Mouse (Mus musculus) stomach, postnatal 0 days (tissue): Measurements from ENCODE around the gene Ipo4. TPM values are rescaled to one million over a fixed set of nuclear protein-coding genes. Genes with fewer than 3 reads are reported as not detected.

ENCODE experiments used
- ATAC-seq: fragments of 200-750 bp; cut with Nextera tagmentation; 2 replicates; pipeline ENCODE4 v1.8.0; 2017; ENCODE audit not compliant: low FRiP score, low TSS enrichment
- DNase-seq: peaks from one replicate; pipeline ENCODE4 v3.0.0-alpha.2; 2016; ENCODE audit warnings: low spot score
- H3K27ac ChIP-seq: fragments of 300-500 bp; sonication (generic); replicated peaks from 2 replicates; pipeline ENCODE4 v1.5.1; 2014; ENCODE audit warnings: mild to moderate bottlenecking, control low read depth
- H3K27me3 ChIP-seq: fragments of 300-500 bp; sonication (generic); 2 replicates; pipeline ENCODE4 v1.6.1; 2014; ENCODE audit warnings: low read length; ENCODE audit not compliant: control insufficient read depth, insufficient read depth
- H3K36me3 ChIP-seq: fragments of 300-500 bp; sonication (generic); 2 replicates; pipeline ENCODE4 v1.6.1; 2014; ENCODE audit warnings: low read length, mixed read lengths; ENCODE audit not compliant: control insufficient read depth, insufficient read depth
- H3K4me1 ChIP-seq: fragments of 300-500 bp; sonication (generic); replicated peaks from 2 replicates; pipeline ENCODE4 v1.6.1; 2014; ENCODE audit warnings: antibody characterized with exemption; ENCODE audit not compliant: control insufficient read depth, insufficient read depth
- H3K4me2 ChIP-seq: fragments of 300-500 bp; sonication (generic); replicated peaks from 2 replicates; pipeline ENCODE4 v1.6.1; 2014; ENCODE audit warnings: low read depth, mild to moderate bottlenecking, control low read depth, moderate library complexity
- H3K4me3 ChIP-seq: fragments of 300-500 bp; sonication (generic); 2 replicates; pipeline ENCODE4 v1.5.1; 2014; ENCODE audit warnings: low read depth, low read length, control low read depth
- H3K9ac ChIP-seq: fragments of 300-500 bp; sonication (generic); 2 replicates; pipeline ENCODE4 v1.6.1; 2014; ENCODE audit warnings: mild to moderate bottlenecking, low read length, control low read depth, mixed read lengths
- H3K9me3 ChIP-seq: fragments of 300-500 bp; sonication (generic); 2 replicates; pipeline ENCODE4 v1.6.1; 2016; ENCODE audit warnings: low read length; ENCODE audit not compliant: control insufficient read depth
- CTCF ChIP-seq: IDR thresholded peaks from 2 replicates; pipeline ENCODE4 v1.5.1; 2016; ENCODE audit warnings: antibody characterized with exemption, low read depth, mild to moderate bottlenecking, moderate library complexity
- EP300 ChIP-seq: optimal IDR thresholded peaks from 2 replicates; pipeline ENCODE3; 2016; ENCODE audit warnings: antibody characterized with exemption
- WGBS: fragments of 180-500 bp; shearing (Covaris S2); extraction: QIAGEN DNeasy Blood & Tissue Kit; methylation state at CpG from one replicate; pipeline ENCODE4 v1.1.7; 2014; 5-methylcytosine and 5-hydroxymethylcytosine counted together
- polyA plus RNA-seq: library from polyadenylated mRNA; unstranded; fragments of >200 nt; fragmentation: Nextera tagmentation; extraction: Ambion mirVana; gene quantifications from 2 replicates; pipeline ENCODE4 v1.2.1, GENCODE M21; 2015

The Ipo4 gene
- polyA plus RNA-seq, 1 experiment from 2014 or later: 28.8 TPM

DNA sequence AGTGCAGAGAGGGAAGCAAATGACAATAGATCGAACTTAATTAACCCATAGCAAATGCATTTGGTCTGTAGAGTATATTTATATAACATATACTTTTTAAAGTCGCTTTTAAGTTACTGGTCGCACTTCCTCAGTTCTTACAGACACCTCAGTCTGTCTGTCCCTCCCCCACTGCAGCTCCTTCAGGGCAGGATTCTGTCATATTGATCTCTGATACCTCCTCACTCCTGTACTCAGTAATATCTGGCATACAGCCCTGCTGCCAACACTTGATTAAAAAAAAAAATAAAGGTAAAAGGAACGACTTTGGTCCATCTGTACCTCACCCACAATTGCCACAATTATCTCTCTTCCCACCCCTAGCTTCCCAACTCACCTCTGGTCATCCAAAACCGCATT is 51.5 kb downstream of the Ipo4 start:
- H3K27me3 ChIP-seq: no peaks in the 10 kb centered on the region
- peaks cover 4% of the 10 kb centered on the region; the same call in 1 of the 2 replicates for H3K36me3 ChIP-seq
- no peaks in the 10 kb centered on the region for H3K9me3 ChIP-seq
- no peak for DNase-seq
- TF ChIP-seq CTCF (no peak), EP300 (no peak)
- peak overlapping the region; percentile 53 for H3K4me3 ChIP-seq
- H3K4me1 ChIP-seq: peaks cover 3% of the 10 kb centered on the region; the same call in 1 of the 2 replicates
- 40% methylated on average over 5 of the region's 5 CpGs for WGBS
- no peak overlapping the region for H3K9ac ChIP-seq
- peak overlapping the region; percentile 86 for H3K4me2 ChIP-seq
- ATAC-seq: no peak
- no peak overlapping the region for H3K27ac ChIP-seq

DNA sequence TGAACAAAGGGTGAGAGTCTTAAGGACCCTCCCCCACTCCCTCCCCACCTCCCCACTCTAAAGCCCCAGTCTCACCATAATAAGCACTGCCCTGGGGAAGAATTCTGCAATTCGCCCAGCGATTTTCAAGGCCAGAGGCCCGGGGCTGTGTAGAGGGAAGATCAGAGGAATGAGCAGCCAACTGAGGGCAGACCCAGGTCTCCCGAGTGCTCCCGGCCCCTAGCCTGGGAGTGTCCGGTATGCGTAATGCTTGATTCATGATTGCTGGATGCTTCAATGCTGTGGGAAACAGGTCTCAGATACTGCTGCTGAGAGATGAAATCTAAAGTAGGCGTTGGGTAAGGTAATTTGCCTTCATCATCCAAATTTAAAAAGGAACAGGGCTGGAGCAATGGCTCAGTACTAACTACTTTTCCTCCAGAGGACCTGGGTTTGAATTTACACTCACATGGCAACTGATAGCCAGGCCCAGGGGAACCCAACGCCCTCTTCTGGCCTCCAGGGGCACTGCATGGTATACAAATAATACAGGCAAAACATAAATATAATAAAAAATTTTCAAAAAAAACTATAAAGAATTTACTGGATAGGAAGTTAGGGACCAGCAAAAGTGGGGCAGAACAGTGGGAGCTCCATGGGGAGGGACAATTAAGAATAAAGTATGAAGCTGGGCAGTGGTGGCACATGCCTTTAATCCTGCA is 53.6 kb downstream of the Ipo4 start:
- Histone ChIP-seq H3K4me1 (peaks cover 3% of the 10 kb centered on the region; the same call in 1 of the 2 replicates), H3K9me3 (no peaks in the 10 kb centered on the region), H3K4me2 (no peak overlapping the region), H3K4me3 (no peak overlapping the region), H3K27me3 (no peaks in the 10 kb centered on the region), H3K27ac (no peak overlapping the region), H3K9ac (no peak overlapping the region), H3K36me3 (peaks cover 4% of the 10 kb centered on the region; the same call in 1 of the 2 replicates)
- 70% methylated on average over 9 of the region's 9 CpGs for WGBS
- no peak for ATAC-seq
- DNase-seq: no peak
- TF ChIP-seq EP300 (no peak), CTCF (peak; percentile 56)

DNA sequence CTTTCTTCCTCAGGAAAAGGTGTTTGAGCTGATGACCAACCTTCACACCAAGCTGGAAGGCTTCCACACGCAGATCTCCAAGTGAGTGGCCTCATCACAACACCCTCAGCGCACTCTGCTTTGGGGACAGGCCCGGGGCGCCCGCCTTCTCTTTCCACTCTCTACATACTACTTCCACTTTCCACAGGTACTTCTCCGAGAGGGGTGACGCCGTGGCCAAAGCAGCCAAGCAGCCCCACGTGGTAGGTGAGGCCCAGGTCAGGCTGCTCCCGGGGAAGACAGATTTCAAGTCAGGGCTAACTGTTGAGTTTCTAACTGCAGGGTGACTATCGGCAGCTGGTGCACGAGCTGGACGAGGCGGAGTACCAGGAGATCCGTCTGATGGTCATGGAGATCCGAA is 55.0 kb downstream of the Ipo4 start:
- H3K9me3 ChIP-seq: no peaks in the 10 kb centered on the region
- H3K9ac ChIP-seq: no peak overlapping the region
- H3K4me1 ChIP-seq: peaks cover 3% of the 10 kb centered on the region; the same call in 1 of the 2 replicates
- ATAC-seq (no peak), DNase-seq (no peak)
- H3K4me3 ChIP-seq: no peak overlapping the region
- no peaks in the 10 kb centered on the region for H3K27me3 ChIP-seq
- peaks cover 4% of the 10 kb centered on the region; the same call in 1 of the 2 replicates for H3K36me3 ChIP-seq
- no peak overlapping the region for H3K4me2 ChIP-seq
- TF ChIP-seq EP300 (no peak), CTCF (no peak)
- WGBS: 93% methylated on average over 16 of the region's 16 CpGs
- no peak overlapping the region for H3K27ac ChIP-seq

DNA sequence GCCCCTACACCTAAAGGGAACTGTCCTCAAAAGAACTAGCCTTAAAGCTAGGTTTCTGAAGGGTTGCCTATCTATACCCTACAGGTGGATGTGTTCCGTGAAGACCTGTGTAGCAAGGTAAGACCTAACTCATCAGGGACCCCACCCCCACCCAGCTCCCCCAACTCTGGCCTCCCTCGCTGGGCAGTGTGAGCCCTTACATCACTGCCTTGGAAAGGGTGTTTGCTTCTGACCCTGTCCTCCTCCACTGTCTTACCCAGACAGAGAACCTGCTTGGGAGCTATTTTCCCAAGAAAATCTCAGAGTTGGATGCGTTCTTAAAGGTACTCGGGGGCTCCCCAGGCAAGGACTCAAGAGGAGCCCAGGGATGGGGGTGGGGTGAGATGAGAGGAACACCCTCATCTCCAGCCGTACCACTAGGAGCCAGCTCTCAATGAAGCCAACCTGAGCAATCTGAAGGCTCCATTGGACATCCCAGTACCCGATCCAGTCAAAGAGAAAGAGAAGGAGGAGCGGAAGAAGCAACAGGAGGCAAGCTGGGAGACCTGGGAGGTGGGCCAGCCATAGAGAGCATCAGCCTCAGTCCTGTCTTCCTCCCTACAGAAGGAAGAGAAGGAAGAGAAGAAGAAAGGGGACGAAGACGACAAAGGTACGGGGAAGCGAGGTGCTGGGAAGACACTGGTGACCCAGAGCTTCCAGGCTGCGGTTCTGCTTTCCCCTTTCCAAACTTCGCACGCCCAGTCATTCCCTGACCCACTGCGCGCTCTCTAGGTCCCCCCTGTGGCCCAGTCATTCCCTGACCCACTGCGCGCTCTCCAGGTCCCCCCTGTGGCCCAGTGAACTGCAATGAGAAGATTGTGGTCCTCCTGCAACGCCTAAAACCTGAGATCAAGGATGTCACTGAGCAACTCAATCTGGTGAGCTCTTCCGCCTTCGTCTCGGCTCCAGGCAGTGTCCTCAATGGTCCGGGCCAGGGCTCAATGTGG is 56.0 kb downstream of the Ipo4 start:
- WGBS: 89% methylated on average over 21 of the region's 23 CpGs

DNA sequence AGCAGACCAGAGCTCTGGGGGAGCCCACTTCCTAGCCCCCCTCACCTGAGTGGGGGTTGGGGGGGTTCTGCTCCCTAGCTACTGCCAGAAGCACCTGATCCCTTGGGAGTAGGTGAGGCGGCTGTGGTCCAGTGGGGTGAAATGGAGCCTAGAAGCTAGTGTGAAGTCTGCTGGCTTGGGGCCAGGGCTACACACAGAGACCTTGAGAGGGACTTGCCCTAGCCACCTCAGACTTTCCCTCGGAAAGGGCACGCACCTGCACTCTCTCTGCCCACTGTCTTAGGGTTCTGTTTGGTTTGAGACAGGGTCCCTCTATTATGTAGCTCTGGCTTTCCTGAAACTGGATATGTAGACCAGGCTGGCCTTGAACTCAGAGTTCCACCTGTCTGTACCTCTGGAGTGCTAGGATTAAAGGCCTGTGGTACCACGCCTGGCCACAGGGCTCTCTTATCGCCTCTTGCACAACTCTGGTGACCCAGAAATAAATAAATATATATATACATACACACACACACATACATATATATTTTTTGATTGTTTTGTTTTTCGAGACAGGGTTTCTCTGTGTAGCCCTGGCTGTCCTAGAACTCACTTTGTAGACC is 57.0 kb downstream of the Ipo4 start:
- peak; percentile 39 for ATAC-seq
- Histone ChIP-seq H3K27me3 (no peaks in the 10 kb centered on the region), H3K36me3 (peaks cover 4% of the 10 kb centered on the region; the same call in 1 of the 2 replicates), H3K9me3 (no peaks in the 10 kb centered on the region), H3K9ac (peak overlapping the region; percentile 88), H3K4me2 (peak overlapping the region; percentile 94), H3K4me1 (no peaks in the 10 kb centered on the region), H3K4me3 (peak overlapping the region; percentile 81), H3K27ac (peak overlapping the region; percentile 91)
- DNase-seq: peak; percentile 67
- TF ChIP-seq EP300 (no peak), CTCF (no peak)
- 24% methylated on average over 6 of the region's 6 CpGs for WGBS

More for the DNA sequence above, 56.0 kb downstream of the Ipo4 start:
- Histone ChIP-seq H3K9ac (no peak overlapping the region), H3K27ac (no peak overlapping the region), H3K9me3 (no peaks in the 10 kb centered on the region), H3K27me3 (no peaks in the 10 kb centered on the region), H3K4me1 (peaks cover 3% of the 10 kb centered on the region; the same call in 1 of the 2 replicates), H3K4me3 (no peak overlapping the region), H3K4me2 (no peak overlapping the region), H3K36me3 (peaks cover 4% of the 10 kb centered on the region; the same call in 1 of the 2 replicates)
- DNase-seq (no peak), ATAC-seq (no peak)
- no peak for TF ChIP-seq EP300
- 0 out of 2 replicates have a peak, but pooled peaks have one; percentile 4 for TF ChIP-seq CTCF
